Mouse (Mus musculus) gastrocnemius, adult 8-10 months (tissue): ENCODE measurements around the gene Rcan1. TPM values are rescaled to one million over a fixed set of nuclear protein-coding genes. Genes with fewer than 3 reads are reported as not detected.
"Not testable (repeated sequence)": the region's sequence is repeated elsewhere in the genome, so short reads cannot be mapped to it uniquely, and the experiment has no call there.

ENCODE experiments used
- DNase-seq, 2 experiments: peaks; one replicate each; pipeline ENCODE4 v3.0.0; 2022; ENCODE audit warnings: low spot score in 2 of 2
- total RNA-seq, 4 experiments: library from RNA; stranded (reverse); gene quantifications; 2 replicates each; pipeline ENCODE4 v1.2.4; 2022

The Rcan1 gene
- total RNA-seq, 4 experiments from 2014 or later: 60.7 to 178 (median 77.4) TPM

DNA sequence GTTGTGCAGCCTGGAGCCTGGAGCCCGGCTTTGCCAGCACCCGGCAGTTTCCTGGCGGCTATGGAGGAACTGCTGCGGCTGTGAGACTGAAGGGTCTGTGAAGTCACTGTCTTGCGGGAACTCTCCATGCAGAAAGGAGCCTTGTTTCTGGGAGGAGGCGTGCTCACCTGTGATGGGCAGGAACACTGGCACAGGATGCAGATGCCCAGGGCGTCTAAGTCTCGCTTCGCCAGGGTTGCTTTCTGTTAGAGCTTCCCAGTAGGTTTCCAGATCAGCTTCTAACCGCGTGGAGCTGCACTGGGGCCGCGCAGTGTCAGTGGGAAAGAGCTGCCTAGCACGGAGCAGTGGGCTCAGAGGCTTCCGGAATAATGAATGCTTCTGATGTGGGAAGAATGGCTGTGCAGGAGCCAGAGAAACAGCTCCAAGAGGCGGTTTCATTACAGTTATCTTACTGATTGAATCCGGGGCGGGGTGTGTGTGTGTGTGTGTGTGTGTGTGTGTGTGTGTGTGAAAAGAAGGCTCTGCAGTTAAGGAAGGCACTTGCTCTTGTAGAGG is 35.2 kb downstream of the Rcan1 start:
- DNase-seq: no peak

DNA sequence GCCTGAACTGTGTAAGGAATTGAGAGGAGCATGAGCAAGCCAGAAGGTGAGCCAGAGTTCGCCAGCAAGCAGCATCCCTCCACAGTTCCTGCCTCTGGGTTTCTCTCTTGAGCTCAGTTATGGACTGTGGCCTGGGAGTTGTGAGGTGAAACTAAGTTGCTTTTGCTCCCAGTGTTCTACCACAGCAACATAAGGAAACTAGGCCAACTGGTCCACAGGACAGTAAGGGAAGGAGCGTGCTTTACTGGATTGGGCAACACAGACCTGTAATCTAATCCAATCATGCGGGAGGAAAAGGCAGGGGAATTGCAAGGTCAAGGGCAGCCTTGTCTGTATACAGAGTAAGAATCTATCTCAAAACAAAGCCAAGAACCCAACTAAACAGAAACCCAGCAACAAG is 37.5 kb downstream of the Rcan1 start:
- no peak for DNase-seq

DNA sequence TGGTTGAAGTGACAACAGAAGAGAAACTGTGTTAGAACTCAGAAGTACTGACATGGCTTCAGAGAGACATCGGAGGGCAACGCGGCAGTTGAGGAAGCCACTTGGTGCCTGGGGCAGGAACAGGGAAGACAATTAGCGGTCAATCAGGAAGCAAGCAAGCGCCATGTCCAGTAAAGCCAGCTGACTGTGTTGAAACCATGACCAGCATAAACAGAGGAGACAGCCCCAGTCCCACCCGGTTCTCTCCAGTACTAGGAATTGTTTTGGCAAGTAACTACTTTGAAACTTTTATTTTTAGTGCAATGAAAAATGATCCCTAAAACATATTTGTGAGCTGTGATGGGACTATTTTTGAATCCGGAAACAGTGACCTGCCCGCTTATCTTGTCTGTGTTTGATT is 39.9 kb downstream of the Rcan1 start:
- DNase-seq: no peak

DNA sequence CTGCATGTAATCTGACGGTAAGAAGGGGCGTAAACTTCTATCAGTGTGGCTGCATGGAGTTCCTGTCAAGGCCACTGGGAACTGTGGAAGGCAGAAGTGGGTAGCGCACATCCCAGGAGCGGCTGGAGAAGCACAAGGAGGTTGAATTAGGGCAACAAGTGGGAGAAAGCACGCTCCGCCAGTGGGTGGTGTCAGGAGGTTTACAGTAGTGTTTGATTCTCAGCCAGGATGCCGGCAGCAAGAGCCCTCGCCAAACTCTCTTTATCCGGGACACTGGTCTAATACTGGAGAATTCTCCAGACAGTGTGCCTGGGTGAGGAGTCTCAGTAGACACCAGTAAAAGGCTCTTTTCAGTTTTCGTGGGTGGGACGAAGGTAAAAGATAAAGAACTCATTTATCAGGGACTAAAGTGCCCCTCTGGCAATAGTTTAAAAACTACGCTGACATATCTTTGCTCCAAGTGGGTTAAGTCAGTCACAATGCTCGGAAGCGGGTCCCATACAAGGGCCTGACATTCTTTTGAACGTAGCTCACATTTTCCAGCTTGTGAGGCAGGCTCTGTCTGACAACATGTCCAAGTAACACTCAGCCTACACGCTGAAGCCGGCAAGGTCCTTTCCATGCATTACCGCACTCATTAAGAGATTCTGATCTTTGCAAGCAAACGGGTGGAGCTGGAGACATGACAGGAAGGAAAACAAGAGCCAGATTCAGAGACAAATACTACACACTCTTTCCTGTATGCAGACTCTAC is 42.3 kb downstream of the Rcan1 start:
- DNase-seq: peak in 1 of 2 experiments; percentile 27

DNA sequence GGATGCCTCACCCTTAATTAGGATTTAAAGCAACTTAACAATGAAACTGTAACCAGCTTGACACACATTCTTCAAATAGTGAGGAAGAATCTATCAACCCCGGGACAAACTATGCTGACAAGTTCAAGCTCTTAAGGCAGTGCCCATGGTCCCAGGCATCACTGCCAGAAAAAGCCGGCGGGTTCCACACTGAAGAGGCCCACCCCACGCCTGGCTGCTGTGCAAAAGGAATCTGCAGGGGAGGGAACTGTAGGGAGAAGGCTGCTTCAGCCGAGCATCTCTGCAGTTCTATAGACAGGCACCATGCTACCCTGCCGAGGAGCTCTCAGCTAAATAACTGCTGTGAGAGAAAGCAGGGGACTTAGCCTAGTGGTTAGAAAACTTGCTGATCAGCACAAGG is 44.0 kb downstream of the Rcan1 start:
- DNase-seq: no peak

DNA sequence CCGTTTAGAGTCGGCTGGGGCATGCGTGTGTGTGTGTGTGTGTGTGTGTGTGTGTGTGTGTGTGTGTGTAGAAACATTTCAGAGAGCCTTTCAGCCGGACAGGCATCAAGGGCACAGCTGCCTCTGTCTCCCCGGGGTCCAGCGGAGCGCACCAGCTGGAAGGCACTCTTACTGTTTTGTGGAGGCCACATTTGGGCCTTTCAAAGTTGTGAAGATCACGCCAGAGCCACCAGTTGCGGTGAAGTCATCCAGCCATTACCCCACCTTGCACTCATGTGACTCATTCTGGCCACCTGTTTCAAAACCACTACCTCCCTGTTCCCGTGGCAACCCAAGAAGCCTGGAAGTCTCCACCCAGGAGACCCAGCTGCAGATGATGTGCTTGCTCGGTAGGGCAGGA is 44.8 kb downstream of the Rcan1 start:
- no peak for DNase-seq

DNA sequence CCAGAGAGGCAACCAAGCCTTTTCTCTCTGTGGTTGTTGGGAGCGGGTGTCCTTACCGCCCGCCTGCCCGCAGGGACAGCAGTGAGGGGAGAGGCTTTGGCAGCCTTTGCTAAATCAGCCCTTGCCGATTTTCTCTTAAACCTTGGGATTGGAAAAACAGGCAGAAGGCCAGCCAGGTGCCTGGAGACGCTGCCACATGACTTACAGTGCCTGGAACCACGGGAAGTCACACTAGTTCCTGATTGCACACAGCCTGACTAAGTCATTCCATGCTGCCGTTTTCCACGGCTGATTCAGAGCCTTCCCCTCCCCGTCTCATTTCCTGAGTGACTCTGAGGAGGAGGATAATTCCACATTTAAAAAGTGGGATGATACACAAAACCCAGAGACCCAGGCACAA is 47.3 kb downstream of the Rcan1 start:
- DNase-seq: no peak

DNA sequence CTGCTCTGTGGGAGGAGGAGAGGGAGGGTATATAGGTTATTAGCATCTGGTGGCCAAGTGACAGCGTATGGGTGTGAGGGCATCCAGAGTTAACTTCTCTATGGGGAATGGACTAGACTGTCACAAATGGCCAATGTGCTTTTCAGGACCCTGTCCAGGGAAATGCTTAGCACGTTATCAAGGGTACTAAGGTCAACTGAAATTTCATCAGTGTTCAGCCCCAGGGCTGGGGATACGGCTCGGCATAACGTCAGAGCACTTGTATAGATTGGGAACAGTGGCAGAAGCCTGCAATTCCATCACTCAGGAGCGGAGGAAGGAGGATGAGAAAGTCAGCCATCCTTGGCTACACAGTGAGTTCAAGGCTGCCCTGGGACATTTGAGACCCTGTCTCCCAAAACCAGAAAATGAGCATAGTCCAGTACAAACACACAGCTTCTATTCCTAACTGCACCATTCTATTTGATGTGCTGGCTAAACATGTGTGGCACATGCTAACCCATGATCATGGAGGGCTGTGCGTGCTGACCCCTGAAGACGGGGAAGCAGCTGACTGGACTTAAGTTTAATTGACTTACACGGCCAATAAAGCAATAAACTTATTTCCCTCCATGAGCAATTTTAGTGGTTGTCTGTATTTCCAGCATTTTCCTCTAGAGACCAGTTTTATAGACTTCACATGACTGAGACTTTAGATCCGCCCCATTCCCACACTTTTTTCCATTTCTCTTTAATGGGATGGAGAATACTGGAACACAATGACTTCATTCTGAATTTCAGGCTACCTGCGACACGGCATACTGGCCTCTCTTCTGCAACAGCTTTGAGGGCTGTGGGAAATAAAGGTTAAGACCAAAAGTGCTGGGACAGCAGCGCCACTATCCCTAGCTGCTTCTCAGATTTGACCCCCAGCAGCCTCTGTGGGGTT is 48.0 kb downstream of the Rcan1 start:
- no peak for DNase-seq

DNA sequence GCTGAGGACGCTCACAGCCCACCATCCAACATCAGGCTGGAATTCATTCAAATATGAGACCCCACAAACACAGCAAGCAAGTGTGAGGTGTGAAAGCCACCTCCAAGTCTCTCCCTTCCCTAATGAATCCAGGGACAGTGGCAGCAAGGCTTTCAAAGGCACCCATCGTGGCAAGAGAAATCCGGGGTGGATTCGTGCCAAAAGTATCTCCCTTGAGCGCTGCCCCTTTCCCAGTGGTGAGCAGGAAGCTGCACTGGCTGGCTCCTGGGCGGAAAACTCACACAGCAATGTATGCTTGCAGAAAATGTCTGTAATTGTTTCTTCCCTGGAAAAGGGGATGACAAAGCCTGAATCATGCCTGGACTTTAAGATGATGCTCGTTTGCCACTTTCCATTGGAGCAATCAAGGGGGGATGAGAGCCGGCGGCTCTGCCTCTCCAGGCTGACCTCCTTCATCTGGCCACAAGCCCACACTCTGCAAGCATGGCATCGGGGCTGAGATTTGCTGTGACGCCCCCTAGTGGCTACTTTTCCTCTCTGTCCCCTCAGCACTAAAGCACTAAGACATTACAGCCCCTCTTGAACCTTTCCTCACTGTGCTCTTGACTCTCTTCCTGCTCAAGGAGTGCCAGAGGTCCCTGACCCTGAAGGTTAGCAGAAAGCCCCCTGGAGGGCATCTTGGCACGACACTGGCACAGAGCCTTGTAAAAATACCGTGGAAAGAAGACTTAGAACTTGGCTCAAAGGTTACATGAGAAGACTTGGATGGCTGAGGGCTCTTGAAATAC is 49.3 kb downstream of the Rcan1 start:
- no peak for DNase-seq

DNA sequence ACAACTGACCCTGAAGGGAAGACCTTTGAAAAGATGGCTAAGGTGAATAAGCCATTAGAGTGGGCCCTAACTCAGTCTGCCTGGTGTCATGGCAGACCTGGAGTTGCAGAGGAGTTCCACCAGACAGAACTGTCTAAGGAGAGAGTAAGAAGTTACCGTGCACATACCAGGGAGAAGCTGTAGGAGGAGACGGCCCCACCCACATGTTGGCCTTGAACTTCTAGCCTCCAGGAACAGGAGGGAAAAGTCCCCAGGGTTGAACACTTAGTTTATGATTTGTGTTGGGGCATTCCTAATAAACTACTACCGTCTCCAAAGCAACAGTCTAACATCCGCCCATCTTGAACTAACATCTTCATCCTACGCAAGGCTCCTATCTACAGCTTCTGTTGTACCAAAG is 50.0 kb downstream of the Rcan1 start:
- DNase-seq: no peak

DNA sequence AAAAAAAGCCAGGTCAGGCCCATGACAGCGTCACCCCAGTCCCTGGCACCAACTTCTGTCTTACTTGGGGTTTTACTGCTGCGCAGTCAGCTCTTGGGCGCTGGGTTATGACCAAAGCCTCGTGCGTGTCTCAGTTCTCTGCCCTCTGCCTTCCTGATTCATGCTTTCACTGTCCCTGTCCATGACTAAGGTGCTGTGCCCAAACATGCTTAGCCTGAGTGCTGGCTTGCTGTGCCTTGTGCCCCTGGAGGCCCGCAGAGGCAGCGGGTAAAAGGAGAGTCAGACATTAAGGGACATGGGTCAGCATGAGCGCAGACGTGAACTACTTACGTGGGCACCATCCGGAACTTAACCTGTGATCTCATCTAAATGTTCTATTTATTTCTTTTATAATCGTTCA is 51.6 kb downstream of the Rcan1 start:
- no peak for DNase-seq

DNA sequence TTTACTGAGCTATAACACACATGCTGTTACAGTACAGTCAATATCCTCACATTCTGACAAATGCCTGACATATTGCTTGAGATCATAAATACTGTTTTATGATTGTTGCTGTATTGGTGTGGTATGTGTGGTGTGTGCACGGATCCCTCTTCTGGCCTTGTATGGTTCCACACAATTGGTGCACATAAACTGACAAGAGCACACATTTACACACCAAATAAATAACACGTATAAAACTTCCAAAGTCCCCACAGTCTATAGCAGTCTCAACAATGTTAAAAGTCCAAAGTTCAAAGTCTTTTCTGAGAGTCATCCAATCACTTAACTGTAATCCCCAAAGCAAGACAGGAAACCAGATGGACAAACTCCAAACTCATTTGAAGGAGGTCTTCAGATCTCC is 53.4 kb downstream of the Rcan1 start:
- no peak for DNase-seq

DNA sequence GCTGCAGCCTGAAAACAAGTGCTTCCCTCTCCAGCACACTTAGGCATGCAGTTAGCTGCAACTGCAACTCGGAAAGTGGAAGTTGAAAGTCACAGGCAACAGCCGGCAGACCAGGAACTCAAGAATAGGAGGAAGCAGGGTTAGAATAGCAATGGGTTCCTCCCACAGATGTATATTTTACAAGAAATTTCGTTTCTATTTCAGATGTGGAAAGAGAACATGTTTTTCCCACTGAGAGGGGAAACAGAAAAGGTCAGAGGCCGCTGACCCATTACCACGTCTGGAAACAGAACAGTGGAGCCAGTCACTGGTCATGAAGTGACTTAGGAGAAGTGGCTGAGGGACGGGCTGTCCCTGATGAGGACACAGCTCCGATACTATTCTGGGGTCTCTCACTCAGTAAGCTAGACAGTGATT is 55.0 kb downstream of the Rcan1 start:
- no peak for DNase-seq

DNA sequence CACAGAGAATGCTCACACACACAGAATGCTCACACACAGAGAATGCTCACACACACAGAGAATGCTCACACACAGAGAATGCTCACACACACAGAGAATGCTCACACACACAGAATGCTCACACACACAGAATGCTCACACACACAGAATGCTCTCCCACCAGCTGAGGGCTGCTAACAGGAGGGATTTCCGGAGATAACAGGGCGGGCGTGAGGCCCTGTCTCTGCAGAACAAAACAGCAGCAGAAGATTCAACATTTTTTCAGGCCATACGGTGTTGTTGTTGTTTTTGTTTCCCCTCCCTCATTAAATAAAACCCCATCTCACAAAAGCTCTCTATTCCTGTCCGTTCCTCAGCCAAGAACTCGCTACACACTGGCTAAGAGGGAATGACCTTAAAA is 55.6 kb downstream of the Rcan1 start:
- not testable (repeated sequence) for DNase-seq

DNA sequence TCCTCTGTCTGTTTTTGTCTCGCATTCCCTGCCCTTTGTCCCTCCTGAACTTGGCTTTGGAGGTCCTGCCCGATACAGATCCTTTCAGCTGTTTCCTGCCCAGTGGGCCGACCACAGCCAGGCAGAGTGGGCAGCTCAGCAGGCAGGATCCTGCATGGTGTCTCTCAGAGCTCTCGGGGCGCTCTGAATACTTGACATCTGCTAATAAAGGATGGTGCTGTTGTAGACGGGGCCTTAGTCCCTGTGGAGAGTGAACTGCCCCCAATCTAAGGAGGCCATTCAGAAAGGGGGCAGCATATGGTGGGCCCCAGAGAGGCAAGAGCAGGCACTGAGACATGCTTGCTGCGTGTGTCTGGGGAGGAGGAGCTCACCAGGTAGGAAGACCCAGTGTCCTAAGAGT is 57.8 kb downstream of the Rcan1 start:
- DNase-seq: no peak

DNA sequence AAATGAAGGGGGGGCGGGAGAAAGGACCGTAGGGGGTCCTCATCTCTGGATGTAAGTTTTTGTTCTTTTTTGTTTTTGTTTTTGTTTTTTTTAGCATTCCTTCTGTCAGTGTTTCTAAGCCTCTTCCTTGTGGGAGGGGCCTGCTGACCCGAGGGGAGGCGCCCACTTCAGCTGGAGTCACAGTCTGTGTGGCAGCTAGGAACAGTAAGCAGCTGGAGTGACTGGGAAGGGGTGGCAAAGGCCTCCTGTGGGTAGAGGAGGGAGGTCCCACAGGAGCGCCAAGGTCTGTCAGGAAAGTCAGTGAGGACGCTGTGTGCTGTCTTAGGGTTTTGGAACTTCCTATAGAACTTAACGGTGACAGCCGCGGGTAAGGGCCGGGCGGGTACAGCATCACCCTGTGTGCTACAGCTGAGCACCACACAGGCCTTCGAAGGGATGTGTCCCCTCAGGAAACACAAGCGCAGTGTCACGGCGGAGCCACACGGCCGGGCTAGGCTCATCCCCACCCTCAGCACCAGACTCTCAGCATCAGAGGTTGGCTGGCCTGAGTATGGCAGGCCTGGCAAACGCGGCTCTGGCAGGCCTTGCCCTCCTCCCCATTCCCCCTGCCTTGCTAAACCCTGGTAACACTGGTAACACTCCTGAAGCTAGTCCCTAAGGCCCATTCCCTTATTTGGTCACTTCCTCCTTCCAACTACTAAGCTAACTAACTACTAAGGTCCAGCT is 58.5 kb downstream of the Rcan1 start:
- no peak for DNase-seq

DNA sequence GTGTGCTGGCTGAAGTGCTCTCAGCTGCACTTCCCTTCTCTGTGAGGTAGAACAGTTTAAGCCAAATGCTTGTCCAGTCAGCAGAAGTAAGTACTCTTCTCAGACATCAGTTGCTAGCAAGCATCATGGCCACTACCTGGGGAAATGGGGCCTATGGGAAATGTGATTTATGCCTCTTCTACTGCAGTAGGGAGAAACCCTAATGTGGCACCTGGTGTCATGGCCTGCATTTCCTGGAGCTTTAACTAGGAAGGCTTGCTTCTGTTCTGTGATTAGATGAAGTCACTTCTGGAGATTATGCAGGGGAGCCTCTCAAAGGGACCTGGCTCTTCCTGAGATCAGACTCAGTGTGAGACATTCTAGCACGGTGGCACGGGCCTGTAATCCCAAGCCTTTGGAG is 60.3 kb downstream of the Rcan1 start:
- DNase-seq: no peak

DNA sequence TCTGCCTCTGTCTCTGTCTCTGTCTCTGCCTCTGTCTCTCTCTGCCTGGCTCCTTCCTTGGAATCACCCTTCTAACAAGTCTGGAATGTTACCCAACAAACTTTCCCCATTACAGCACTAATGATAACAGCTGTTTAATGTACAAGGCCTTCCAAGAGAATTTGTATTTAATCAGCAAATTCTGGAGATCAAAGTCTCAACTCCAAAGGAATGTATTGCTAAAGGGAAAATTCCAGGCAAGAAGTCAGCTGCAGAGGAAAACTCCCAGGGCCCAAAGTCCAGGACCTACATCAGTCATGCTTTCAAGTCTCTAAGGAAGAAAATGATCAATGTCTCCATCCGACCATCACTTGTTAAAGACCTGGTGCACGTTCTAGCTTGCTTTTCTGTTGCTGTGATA is 62.8 kb downstream of the Rcan1 start:
- no peak for DNase-seq

DNA sequence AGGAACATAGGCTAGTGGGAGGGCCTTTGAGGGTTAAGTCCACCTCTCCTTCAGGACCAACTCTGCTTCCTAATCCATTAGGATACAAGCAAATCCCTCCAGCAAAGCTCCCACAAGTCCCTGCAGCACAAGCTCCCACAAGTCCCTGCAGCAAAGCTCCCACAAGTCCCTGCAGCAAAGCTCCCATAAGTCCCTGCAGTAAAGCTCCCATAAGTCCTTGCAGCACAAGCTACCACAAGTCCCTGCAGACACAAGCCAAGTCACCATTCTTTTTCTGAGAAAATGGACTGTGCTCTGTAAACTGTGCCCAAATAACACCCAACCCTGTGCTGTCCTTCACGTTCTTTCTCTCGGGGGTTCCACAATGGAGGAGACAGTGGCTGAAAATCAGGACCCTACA is 66.5 kb downstream of the Rcan1 start:
- DNase-seq: no peak

DNA sequence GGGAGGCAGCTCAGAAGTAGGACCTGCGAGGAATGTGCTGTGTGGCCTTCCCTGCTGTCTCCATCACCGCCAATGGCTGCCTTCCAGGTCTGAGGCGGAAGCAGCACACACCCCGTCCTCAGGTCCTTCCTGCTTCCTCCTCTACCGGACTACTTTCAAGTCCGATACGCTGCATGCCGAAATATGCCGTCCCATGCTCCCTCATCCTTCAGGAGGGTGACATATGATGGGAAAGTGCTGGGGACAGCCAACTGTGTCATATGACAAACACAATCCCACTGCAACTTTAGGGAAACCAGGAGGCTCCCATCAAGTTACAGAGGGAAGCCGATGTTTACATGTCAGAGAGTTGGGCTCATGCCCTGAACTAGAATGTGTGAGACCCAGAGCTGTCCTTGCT is 67.6 kb downstream of the Rcan1 start:
- no peak for DNase-seq

DNA sequence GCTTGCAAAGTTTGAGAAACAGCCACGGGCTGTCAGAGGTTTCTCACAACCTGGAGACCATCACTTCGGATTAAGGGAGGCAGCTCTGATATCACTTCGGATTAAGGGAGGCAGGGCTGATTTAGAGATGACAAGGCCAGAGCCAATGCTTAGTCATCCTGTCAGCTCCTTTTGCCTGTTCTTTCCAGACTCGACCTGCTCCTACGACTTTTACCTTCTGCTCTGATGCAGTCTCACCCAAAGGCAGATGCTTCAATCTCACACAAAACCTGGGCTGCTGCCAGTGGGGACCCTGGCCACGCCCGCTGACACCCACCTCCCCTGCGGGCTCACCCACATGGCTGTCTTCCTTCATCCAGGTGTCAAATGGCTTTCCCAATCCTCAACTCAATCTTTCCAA is 68.5 kb downstream of the Rcan1 start:
- DNase-seq: no peak
